Mouse (Mus musculus) granulocyte monocyte progenitor cell, adult 5-6 weeks (primary cell): ENCODE measurements around the gene Tmx1. TPM values are rescaled to one million over a fixed set of nuclear protein-coding genes. Genes with fewer than 3 reads are reported as not detected.

Source experiments
- ATAC-seq: replicated peaks from 2 replicates; pipeline ENCODE4 v1.8.0; 2016; ENCODE audit warnings: mild to moderate bottlenecking, moderate TSS enrichment, inconsistent platforms; ENCODE audit not compliant: poor library complexity, severe bottlenecking
- total RNA-seq, 2 experiments: library from RNA; stranded (forward) in 1 of 2; stranded (reverse) in 1 of 2; fragments of 200-712, 200-1000 nt in 1 of 2; fragments of >200 nt in 1 of 2; fragmentation: Nextera tagmentation in 1 of 2; gene quantifications; 2 replicates each; pipeline ENCODE4 v1.2.3; 2014 to 2017

Tmx1 gene
- total RNA-seq, 2 experiments from 2014 or later = 49.4 to 92.6 TPM

- ATAC-seq = peak; percentile 86
Observed at GRCm38 (mm10) chr12:70477593-70478287, 24.8 kb downstream of the Tmx1 start.

GRCm38 (mm10) chr12:70485956-70486355, 33.1 kb downstream of the Tmx1 start:
- no peak for ATAC-seq

GRCm38 (mm10) chr12:70486716-70487480, 34.0 kb downstream of the Tmx1 start:
- no peak for ATAC-seq

GRCm38 (mm10) chr12:70492441-70492840, 39.5 kb downstream of the Tmx1 start:
- no peak for ATAC-seq

DNA sequence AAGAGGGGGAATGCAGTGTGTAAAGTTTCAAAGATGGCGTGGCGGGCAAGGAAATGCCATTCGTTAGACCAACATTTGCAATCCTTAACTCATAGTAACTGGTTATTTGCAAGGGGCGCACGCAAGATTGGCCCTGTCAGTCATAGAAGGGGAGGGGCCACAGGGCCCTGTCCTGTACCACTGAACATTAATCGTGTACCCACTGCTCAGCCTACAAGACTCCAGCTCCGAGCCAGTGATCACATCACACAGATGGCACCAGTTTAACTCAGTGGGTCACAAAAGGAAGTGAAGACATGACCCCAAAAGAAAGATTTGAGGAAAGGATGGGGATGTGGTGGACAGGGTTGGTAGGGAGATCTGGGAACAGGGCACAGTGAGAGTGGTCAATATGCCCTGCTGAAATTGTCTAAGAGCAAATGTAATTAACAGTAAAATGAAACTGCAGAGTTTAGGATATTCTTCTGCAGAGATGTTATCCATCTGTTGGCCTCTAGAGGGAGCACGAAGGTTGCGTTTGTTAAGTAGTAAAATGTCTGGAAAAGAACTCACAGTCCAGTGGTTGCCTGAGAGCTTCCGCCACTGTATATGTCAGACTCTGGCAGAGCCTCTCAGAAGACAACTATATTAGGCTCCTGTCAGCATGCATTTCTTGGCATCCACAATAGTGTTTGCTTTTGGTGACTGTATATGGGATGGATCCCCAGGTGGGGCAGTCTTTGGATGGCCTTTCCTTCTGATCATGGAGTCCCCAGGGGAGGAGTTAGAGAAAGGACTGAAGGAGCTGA, 41.8 kb downstream of the Tmx1 start:
- peak; percentile 77 for ATAC-seq

DNA sequence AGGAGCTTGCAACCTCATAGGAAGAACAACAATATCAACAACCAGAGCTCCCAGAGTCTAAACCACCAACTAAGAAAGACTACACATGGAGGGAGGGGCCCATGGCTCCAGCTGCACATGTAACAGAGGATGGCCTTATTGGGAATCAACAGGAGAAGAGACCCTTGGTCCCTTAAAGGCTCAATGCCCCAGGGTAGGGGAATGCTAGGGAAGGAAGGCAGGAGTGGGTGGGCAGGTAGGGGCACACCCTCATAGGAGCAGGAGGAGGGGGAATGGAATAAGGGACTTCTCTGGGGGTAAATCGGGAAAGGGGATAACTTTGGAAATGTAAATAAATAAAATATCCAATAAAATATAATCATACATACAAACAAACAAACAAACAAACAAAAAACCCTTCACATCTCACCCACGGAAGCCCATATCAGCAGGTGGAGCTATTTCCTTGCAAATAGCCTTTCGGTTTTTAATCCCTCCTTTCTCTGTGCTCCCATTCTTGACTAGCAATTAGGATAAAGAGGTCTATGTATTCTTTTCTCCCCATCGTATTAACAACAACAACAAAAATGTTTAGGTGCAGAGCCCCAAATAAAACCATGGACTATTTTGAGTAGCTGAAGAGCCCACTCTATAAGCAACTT, 42.5 kb downstream of the Tmx1 start:
- no peak for ATAC-seq

DNA sequence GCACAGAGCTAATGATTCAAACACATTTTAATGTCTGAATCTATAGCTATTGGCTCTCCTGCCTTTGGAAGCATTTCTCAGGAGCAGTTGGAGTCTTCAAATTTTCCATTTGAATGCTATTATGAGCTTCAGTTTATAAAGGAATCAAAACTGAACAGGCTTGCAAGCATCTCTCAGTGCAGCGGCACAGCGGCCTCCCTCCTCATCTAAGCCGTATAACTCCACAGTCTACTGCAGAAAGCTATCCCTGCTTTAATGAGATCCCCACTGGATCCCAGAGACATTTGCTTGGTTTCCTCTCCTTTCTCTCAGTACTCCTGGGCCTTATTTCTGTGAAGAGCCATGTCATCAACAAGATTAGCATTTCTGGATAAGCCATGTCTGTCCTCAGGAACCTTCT, 45.2 kb downstream of the Tmx1 start:
- ATAC-seq = no peak

GRCm38 (mm10) chr12:70505971-70506370, 53.1 kb downstream of the Tmx1 start:
- ATAC-seq = no peak

GRCm38 (mm10) chr12:70512023-70512422, 59.1 kb downstream of the Tmx1 start:
- no peak for ATAC-seq

- ATAC-seq = no peak
Observed at GRCm38 (mm10) chr12:70512431-70512830, 59.5 kb downstream of the Tmx1 start.

Other genes starting within 250 kb of the Tmx1 start
- 54.6 and 74.4 TPM in 2 replicates for gene Pygl, start 221.6 kb upstream of the Tmx1 start, total RNA-seq (2014; fragmentation: Nextera tagmentation)
- 119 and 127 TPM in 2 replicates for gene Pygl, start 221.6 kb upstream of the Tmx1 start, total RNA-seq (2017)
- 0.37 and 0.47 TPM in 2 replicates for gene Trim9, start 105.5 kb upstream of the Tmx1 start, total RNA-seq (2014; fragmentation: Nextera tagmentation)
- 0.13 TPM in 1 of 2 replicates, not detected in the other for gene Trim9, start 105.5 kb upstream of the Tmx1 start, total RNA-seq (2017)